Mouse (Mus musculus): ENCODE results near the gene Rundc1. TPM values are rescaled to one million over a fixed set of nuclear protein-coding genes. Genes with fewer than 3 reads are reported as not detected.
A peak's percentile ranks its signal among the peaks of the same experiment; 100 is the strongest.
"Not testable (repeated sequence)": the region's sequence is repeated elsewhere in the genome, so short reads cannot be mapped to it uniquely, and the experiment has no call there.

Gene Rundc1
- total RNA-seq, 2 experiments from 2014 or later = 29.7 to 30.1 TPM

DNA sequence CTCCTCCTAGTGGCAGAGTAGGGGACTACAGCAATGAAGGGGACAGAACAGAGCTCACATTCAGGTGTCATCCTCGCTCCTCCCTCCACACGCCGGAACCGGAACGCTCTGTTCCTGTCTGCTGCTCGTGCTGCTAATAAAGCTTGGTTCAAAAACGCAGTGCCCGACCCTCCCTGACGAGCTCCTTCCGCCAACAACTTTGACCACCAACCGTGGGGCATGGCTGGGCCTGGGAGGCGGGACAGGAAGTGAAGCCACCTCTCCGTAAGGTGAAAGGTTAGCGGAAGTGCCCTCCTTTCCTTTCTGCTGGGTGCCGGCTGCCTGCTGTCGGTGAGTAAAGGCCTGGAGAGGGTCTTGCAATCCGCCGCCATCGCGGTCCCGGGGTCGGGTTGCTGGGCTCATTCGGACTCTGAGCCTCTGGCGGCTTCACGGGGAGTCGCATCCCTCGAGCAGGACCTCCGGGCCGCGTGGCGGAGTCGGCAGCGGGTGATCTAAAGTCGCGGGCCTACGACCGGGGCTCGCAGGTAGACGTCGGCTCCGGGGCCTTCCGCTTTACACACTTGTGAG is 17.3 kb downstream of the Rundc1 start, which contains the start of gene Rpl27:
Gene Rpl27, plus strand, starts transcription at position 172 of the 567 bp plus-strand sequence.
- peak; percentile 93 to 99 for DNase-seq (ENCODE audit: low spot score in 2 of 2)

DNA sequence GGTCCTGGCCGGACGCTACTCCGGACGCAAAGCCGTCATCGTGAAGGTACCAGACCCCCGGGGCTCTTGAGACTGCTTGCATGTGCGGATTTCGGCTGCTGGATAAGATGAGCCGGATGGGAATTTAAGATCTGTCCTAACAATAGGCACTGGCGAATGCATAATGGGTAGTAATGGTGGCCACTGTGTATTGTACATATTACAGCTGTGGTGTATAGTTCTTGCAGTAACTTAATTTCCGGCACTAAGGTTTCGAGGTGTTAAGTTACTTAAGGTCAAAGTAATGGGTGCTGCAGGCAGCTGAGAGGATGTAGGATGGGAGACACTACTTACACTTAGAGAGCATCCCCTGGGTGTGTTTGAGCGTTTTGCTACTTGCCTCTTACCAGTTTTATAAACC is 17.9 kb downstream of the Rundc1 start:
- DNase-seq (ENCODE audit: low spot score in 2 of 2) = no peak

DNA sequence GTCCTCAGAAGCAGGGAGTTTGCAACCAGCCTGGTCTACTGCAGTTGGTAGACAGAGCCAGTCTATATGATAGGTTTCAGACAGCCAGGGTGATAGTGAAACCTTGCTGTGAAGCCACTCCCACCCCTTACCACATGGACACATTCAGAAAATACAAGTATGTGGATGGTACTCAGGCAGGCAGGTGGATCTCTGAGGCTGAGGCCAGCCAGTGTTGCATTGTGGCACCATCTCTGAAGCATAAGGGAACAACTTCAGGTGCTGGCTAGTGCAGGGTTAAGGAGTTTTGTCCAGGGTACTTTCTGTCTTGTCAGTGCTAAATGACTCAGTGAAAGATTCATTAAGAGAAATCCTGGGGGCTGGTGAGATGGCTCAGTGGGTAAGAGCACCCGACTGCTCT is 21.4 kb downstream of the Rundc1 start:
- DNase-seq (ENCODE audit: low spot score in 2 of 2) = no peak

DNA sequence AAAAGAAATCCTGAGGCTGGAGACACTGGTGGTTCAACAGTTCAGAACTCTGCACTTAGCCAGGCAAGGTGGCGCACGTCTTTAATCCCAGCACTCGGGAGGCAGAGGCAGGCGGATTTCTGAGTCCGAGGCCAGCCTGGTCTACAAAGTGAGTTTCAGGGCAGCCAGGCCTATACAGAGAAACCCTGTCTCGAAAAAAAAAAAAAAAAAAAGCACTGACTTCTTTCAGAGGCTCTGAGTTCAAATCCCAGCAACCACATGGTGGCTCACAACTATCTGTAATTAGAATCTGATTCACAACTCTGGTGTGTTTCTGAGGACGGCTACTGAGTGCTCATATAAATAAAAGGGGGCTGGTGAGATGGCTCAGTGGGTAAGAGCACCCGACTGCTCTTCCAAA is 22.0 kb downstream of the Rundc1 start:
- not testable (repeated sequence) for DNase-seq (ENCODE audit: low spot score in 2 of 2)

DNA sequence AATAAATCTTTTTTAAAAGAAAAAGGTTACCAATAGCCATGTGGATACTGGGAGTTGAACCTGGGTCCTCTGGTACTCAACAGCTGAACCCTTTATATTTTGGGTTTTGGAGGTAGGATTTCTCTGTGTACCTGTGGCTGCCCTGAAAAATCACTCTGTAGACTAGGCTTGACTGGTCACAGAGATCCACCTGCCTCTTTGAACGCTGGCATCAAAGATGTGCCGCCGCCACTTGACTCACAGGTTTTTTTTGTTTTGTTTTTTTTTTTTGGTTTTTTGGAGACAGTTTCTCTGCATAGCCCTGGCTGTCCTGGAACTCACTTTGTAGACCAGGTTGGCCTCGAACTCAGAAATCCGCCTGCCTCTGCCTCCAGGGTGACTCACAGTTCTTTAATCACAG is 22.9 kb downstream of the Rundc1 start:
- DNase-seq (ENCODE audit: low spot score in 2 of 2) = no peak

DNA sequence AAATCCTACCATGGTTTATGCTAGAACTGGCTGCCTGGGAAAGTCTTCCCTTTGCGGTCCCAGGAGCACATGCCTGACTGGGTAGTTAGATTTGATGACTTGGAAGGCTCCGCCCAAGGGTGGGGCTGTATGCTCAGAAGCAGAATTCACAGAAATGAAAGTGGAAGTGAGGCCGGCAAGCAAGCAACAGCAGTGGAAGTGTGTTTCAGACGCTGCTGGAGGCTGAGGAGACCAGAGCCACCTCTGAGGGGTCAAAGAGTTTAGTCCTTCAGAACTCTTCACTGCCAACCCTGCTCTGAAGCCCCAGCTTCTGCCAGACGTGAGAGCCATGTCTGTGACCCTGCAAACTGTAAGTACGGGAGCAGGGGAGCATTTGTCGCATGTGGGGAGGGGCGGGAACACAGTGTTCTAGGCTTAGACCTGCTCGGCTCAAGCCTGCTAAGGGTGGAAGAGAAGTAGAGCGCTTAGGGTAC is 23.4 kb downstream of the Rundc1 start, which contains the start of gene Ifi35:
Gene Ifi35, plus strand, starts transcription at position 134 of the 473 bp plus-strand sequence.
- DNase-seq (ENCODE audit: low spot score in 2 of 2) = no peak

DNA sequence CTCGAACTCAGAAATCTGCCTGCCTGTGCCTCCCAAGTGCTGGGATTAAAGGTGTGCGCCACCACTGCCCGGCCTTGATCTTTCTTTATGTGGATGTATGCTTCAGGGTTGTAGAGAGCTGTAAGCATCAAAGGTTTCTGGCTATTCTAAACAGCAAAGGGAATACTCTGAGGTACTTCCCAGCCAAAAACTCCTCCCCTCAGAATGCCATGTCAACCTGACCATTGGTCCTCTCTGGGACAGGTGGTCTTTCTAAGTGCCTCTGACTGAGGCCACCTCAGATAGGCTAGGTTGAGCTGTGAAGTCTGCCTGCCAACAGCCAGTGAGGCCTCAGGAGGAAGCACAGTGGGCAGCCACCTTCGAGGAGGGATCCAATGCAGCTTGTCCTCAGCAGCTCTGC is 24.0 kb downstream of the Rundc1 start:
- no peak for DNase-seq (ENCODE audit: low spot score in 2 of 2)

DNA sequence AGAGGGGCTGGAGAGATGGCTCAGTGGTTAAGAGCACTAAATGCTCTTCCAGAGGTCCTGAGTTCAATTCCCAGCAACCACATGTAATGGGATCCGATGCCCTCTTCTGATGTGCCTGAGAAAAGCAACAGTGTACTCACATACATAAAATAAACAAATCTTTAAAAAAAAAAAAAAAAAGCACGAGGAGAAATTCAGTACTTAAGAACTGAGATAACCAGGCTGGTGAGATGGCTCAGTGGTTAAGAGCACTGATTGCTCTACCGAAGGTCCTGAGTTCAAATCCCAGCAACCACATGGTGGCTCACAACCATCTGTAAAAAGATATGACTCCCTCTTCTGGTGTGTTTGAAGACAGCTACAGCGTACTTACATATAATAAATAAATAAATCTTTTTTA is 24.7 kb downstream of the Rundc1 start:
- not testable (repeated sequence) for DNase-seq (ENCODE audit: low spot score in 2 of 2)

DNA sequence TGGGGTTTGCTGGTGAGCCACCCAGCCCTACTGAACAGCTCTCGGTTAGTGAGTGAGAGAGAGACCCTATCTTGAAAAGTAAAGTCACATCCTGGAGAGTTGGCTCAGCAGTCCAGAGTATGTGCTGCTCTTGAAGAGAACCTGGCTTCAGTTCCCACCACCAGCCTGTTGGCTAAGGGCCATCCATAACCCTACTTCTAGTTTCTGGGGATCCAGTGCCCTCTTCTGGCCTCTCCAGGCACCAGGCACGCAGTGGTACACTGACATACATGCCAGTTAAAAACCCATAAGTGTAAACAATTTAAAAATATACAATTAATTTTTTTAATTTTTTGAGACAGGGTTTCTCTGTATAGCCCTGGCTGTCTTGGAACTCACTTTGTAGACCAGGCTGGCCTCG is 25.5 kb downstream of the Rundc1 start:
- no peak for DNase-seq (ENCODE audit: low spot score in 2 of 2)

DNA sequence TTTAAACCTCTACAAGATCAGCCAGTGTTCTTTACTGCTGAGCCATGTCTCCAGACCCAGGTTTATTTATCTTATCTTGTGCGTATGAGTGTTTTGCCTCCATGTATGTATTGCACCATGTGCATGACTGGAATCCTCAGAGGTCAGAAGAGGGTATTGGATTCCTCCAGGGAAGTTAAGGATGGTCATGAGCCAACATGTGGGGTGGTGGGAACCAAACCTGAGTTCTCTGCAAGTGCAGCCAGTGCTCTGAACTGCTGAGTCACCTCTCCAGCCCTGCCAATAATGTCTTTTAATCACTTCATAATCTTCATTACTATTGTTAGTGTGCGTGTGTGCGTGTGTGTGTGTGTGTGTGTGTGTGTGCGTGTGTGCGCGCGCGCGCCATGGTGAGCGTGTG is 26.7 kb downstream of the Rundc1 start:
- no peak for DNase-seq (ENCODE audit: low spot score in 2 of 2)

DNA sequence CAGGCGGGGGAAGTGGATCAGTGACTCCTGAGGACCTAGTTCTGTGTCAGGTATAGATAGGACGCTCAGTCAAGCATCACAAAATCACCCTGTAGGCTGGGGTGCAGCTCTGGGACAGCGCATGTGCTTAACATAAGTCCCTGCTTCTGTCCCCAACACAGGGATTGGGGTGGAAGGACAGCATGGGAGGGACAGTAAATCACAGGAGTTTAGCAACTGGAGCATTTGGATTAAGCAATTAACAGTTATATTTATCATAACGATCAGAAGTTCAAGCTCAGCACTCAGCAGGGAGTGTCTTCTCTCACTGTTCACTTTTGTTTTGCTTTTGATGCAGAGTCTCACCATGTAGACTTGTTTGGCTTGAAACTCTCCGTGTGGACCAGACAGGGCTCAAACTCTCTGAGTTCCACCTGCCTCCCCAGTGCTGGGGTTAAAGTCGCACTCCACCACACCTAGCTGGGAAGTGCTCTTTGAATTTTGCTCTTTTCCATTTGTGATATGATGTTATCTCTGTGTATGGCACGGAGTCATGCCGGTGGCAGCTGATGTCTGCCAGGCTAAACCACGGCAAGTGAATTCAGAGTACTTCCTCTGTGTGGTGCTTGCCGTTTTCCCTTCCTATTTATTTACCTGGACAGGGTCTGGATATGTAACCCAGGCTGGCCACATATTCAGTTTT is 27.3 kb downstream of the Rundc1 start:
- DNase-seq (ENCODE audit: low spot score in 2 of 2) = no peak

DNA sequence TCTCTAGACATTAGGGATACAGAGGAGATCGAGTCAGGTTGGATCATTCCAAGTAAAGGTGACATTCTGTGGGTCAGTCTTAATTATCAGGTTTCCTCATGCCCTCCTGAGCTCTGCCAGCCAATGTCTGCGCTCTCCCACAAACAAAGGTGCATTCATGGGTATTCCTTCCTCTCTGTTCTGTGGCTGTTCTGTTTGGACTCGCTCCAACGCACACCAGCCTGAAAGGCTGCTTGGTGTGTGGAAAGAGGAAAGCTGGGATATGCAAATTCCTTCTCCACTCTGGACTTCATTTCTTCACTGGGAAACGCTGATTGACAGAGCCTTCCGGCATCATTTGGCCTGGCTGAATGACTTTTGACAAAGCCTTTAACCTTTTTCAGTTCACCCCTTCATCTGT is 29.8 kb downstream of the Rundc1 start:
- no peak for DNase-seq (ENCODE audit: low spot score in 2 of 2)

DNA sequence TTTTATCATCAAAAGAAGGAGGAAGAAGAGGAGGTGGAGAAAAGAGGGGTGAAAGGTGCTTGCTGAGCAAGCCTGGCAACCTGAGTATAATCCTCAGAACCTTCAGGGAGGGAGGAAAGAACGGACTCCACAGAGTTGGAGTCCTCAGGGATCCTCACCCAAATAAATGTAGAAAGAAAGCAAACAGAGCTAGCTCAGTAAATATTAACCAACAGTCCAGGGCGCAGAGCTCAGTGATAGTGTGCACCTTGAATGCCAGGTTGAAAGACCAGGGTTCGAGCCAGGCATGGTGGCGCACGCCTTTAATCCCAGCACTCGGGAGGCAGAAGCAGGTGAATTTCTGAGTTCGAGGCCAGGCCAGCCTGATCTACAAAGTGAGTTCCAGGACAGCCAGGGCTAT is 30.7 kb downstream of the Rundc1 start:
- DNase-seq (ENCODE audit: low spot score in 2 of 2) = no peak

DNA sequence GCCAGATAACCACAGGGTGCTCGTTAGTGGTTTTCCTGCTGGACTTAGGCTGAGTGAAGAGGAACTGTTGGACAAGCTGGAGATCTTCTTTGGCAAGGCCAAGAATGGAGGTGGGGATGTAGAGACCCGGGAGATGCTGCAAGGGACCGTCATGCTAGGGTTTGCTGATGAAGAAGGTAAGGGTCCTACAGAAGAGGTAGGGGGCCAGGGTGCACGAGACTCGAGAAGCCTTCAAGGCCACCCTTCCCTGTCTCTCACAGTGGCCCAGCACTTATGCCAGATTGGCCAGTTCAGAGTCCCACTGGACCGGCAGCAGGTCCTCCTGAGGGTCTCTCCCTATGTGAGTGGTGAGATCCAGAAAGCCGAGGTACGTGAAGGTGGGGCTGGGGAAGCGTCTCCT is 32.7 kb downstream of the Rundc1 start:
- no peak for DNase-seq (ENCODE audit: low spot score in 2 of 2)

DNA sequence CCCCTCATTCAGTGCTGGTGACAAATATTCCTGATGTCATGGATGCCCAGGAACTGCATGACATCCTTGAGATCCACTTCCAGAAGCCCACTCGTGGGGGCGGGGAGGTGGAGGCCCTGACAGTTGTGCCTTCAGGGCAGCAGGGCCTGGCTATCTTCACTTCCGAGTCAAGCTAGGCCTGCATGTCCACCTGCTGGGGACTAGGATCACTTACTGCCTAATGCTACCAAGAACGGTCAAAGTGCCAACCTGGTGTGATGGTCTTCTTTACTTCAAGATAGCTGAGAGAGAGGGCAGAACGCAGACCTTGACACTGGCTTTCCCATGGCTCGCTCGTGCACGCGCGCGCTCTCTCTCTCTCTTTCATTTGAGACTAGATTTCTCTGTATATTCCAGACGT is 33.3 kb downstream of the Rundc1 start:
- no peak for DNase-seq (ENCODE audit: low spot score in 2 of 2)

DNA sequence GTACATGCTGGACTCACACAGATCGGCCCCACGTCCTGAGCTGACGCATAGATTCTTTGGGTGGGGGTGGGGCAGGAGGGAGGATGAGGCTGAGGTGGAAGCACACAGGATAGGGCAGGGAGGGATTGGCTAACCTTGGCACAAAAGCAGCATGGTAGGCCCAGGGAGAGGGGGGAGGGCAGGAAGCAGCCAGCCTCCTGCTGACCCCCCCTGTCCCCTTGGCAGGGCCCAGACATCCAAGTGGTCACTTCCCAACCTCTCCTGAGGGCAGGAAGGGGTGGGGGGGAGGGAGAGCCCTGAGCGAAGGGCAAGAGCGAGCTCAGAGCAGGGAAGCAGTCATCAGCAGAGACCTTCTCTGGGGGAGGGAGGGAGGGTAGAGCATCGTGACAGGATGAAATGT is 34.8 kb downstream of the Rundc1 start:
- DNase-seq (ENCODE audit: low spot score in 2 of 2) = no peak

DNA sequence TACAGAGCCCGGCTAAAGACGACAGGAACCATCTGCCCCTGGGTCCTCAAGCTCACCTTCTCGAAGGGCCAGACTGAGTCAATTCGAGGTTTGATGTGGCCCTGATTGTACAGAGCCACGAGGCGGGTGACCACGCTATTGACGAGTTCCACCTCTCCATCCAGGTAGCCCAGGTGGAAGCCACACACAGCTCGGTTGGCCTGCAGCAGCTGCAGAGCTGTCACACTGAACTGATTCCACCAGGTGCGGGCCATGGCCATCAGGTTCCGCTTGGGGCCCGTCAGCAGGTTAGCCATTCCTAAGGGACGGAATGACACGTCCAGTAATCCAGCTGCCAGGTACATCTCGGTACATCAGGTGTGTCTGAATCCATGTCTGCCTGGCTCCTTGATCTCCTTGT is 35.4 kb downstream of the Rundc1 start:
- no peak for DNase-seq (ENCODE audit: low spot score in 2 of 2)

DNA sequence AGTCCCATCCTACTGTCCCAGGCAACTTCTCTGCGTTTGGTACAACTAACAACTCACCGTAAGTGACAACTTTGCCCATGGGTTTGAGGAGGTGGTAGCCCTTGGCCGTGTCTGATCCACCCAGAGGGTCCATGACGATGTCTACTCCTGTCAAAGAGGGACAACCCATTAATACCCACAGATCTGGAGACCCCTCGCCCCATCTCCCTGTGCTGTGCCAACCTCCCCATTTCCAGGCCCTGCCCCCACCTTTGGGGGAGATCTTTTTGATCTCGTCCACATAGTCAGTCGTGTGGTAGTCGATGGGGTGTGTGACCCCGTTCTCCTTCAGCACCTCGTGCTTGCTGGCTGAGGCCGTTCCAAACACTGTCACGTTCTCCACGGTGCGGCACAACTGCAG is 37.3 kb downstream of the Rundc1 start:
- DNase-seq (ENCODE audit: low spot score in 2 of 2) = no peak

DNA sequence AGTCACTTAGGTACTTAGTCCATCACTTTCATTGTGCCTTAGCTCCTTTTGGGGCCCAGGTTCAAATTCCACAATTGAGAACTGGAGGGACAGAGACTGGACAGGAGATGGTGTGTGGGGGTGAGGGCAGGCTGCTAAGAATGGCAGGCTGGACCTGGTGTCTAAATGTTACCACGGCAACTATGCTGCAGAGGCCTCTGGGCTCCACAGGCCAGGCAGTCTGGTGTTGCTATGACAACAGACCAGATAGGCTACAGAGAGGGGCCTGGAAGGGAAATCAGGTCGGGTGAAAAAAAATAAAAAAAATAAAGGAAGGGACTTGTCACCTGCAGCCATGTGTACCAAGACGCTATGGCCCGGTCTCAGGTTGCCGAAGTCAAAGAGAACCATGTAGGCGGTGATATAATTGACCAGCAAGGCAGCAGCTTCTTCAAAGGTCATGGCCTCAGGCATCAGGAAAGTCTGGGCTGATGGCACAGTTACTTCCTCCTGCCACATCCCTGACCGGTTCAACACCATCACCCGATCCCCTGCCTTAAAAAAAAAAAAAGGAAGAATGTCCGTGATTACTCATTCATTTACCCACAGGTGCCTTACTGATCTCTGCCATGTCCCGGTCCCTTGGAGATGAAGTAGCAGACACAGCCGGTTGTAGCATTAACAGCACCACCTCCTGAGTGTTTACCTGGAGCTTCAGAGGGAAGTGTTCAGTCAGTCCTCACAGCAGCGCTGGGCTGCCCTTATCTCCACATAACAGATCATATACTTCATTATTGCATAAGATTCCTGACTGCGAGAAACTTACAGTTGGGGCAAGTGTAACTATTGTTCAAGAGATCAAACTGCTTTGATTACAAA is 37.9 kb downstream of the Rundc1 start:
- no peak for DNase-seq (ENCODE audit: low spot score in 2 of 2)

DNA sequence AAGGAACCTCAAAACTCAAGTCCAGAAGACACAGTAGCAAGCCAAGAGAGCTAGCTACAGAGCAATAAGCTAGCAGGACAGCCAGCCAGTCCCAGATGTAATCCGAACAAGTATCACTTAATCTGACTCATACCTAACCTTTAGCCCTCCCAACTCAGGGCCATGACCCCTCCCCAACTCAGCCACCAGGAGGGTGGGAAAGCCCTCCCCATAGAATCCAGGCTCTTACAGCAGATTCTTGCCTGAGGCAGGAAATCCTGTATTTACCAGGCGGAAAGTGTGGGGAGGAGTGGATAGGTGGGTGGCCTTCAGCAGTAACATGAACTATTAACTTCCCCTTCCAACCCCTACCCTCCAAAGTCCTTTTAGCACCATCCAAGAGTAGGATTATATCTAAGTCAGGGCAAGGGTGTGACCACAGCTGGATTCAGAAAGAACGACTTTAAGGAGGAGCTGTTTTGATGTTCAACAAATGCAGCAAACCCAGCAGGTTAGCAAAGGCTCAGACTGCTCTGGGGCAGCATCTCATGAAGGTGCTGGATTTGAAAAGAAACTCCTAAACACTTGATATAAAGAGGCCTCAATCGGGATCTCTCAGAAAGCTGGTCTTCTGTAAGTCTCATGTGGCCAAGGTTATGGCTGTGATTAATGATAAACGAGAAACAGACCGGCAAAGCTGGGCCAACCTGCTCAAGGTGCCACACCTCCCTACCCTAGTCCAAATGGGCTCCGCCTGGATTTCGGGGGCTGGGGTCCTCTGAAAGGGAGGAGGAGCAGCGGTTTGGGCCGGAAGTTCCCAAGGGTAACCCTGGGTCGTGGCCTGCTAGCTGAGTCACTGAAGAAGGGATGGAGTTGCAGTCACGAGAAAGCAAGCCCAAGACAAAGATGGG is 39.6 kb downstream of the Rundc1 start, which contains the start of gene Rnd2:
Gene Rnd2, plus strand, starts transcription at position 789 of the 890 bp plus-strand sequence.
- DNase-seq (ENCODE audit: low spot score in 2 of 2) = no peak
